Mouse (Mus musculus) 3134 (cell line): ENCODE results near the gene Mtg2.

Experiments
- DNase-seq: peaks from one replicate; pipeline ENCODE4 v3.0.0-alpha.2; 2011; ENCODE audit warnings: low spot score; ENCODE audit not compliant: insufficient read length; ENCODE audit errors: extremely low read depth

Mtg2 gene

DNA sequence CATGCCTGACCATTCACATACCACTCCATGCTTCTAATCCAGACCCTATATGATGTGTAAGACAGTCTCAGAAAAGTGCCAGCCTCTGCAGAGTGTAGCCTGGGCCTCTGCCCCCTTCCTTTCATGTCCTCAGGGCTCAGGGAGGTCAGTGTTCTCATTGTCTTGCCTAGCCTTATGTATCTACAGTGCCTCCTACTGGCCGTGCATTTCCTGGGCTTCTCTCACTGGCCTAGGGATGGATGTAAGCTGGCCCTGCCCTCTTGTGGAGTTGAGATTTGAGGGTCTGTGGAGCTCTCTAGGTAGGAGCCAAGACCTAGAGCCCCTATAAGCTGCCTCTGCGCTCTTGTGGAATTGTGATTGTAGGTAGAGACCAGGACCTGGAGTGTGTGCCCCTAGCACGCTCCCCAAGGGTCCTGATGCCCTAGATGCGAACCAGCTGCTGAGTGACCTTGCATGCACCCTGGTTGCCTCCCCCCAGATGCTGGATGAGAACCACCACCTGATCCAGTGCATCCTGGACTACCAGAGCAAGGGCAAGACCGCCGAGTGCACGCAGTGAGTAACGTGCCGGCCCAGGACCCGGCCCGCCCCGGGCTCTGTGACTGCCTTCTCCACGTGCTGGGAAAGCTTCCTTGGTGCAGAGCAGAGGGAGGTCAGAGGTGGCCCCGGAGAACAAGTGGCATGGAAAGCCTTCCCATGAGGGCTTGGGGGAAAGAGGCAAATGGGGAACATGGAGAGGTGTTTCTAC, 18.2 kb upstream of the Mtg2 start:
- no peak for DNase-seq

DNA sequence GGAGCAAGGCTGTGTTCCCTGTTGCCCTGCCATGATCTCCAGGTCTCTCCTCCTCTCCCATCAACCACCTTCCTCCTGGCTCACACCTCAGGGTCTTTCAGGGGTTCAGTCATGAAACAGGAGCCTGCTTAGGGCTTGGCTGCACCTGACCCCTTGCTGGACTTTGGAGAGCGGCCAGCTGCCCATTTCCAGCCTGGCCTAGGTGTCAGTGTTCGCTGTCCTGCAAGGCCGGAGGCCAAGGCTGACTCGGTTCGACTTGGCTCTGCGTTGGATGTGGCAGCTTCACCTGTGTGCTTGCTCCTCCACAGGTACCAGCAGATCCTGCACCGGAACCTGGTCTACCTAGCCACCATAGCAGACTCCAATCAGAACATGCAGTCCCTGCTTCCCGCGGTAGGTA, 17.4 kb upstream of the Mtg2 start:
- DNase-seq = no peak

DNA sequence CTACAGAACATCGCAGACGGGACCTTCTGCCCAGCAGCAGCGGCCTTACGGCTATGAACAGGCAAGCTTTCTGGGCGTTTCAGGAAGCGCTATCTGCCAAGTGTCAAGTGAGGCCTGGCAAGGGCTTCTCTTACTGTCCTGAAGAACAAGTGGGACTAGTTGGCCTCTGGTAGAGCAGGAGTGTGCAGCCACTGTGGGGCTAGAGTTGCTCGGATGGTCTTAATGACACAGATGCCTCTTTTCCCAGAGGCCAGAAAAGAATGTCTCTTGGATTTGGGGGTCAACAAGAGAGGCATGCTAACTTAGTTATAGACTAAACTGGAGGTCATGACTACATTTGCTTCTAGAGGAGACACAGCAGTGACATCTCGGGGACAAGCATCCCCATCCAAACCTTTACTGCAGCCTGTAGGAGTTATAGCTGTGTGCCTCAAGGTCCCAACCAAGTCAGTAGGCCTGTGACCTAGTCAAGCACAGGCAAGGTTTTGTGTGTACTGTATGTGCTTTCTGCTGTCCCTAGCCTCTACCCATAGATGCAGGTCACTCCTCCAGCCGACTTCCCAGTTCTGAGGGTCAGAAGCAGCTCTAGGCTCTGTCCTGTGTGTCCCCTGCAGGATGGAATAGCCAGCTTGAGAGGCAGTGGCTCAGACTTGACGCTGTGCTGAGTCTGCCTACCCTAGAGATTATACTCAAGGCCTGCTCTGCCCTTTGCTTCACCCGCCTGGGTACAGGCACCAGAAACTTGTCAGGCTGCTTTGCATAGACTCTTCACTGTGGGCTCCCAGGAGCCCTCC, 6.9 kb upstream of the Mtg2 start:
- no peak for DNase-seq

DNA sequence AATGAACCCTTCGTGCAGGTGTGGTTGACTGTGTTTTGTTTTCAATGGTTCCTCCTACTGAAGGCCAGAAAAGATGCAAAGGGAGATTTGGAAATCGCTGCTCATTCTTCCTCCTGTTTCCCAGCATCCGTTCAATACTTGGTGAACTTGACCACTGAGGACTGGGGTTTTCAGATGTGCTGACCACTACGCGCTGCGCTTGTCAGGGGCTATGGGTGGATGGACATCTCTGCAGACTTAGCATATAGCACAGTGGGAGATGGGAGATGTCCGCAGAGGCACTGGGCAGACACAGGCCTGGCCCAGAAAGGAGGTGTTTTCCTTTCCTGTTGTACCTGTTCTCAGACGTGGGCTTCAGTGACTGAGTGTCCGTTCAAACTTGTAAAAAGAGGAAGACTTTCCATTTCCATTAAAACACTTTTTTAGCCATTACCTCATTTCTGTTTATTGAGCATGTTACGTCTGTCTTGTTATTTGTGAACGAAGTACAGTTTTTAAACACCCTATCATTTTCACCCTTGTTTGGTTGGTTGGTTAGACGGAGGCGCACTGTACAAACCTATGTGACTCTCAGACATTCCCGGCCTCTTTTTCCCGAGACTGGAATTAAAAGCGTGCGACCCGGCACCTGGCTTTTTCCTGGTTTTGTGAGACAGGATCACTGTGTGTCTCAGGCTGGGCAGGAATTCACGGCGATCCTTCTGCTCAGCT, 463 bp upstream of the Mtg2 start:
- no peak for DNase-seq

DNA sequence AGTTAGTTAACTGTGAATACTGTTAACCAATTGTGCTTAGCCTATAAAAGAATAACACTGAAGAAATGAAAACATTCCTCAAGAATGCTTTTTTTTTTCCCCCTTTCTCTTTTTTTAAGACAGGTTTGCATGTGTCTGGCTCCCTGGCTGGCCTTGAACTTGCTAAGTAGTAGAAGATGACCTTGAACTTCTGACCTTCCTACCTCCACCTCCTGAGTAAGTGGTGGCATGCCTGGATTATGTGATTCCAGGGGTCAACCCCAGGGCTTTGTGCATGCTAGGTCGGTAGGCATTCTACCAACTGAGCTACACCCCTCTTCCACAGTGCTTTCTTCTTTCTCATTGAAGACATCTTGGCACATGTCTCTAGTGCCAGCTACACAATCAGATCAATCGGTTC, 1.3 kb downstream of the Mtg2 start:
- DNase-seq = no peak

DNA sequence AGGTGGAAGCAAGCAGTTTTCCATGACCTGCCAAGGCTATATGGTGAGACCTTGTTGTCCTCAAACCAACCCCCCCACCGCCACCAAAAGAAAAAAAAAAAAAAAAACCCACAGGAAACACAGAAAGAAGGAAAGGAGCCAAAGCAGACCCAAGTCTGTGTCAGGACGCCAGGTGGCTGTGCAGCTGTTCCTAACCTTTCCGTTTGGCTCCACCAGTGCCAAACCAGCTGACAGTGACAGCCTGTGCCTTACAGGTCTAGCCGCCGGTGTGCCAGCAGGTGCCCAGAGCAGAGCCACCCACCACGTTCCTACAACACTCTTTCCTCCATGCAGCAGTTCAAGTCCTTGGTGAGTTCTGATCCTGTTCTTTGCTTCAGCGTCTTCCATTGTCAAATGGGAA, 2.5 kb downstream of the Mtg2 start:
- no peak for DNase-seq

DNA sequence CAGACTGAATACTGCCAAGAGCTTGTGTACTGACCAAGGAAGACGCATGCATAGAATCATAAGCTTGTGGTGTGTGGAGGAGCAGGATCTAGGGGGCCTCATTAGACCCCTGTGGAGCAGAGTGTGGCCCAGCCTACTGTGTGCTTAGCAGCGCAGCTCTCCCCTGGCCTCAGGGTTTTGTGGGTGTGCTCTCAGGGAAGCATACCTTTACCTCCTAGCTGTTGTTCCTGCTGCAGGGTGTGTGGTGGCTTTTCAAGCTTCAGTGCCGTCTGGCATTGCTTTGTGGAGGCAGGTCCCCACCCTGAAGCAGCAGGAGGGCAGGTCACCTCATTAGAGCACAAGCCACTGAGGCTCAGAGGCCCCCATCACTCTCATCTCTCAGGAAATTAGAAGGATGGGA, 7.2 kb downstream of the Mtg2 start:
- no peak for DNase-seq

DNA sequence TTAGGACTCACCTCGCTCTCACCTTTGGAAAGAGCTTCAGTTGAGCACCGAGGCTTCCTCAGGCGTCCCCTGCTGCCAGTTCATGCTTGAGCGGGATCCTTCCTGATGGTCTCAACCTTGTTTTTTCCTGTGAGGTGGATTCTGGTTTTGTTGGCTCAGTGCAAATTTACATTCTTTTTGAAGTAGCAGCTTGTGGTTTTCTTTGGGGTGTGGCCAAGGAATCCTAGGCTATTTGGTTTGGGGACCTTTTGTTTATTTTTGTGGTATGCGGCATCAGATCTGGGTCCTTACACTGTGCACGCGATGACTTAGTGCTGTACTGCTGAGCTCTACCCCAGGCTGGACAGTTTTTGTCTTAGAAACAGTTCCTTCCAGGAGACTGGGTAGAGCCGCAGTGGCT, 10.3 kb downstream of the Mtg2 start:
- DNase-seq = peak; percentile 62

DNA sequence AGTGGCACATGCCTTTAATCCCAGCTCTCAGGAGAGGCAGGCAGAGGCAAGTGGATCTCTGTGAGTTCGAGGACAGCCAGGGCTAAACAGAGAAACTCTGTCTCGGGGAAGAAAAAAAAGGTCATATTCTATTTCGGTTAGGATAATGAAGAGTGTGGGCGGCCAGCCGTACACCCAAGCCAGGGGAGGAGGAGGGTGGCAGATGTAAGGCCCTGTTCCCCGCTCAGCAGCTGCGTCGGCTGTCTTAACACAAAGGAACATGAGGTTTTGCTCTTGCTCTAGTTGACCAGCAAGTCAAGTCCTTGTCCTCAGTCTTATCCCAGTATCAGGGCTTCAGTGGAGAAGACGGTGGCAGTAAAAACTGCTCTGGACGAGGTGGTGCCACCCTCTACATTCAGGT, 12.7 kb downstream of the Mtg2 start:
- no peak for DNase-seq

DNA sequence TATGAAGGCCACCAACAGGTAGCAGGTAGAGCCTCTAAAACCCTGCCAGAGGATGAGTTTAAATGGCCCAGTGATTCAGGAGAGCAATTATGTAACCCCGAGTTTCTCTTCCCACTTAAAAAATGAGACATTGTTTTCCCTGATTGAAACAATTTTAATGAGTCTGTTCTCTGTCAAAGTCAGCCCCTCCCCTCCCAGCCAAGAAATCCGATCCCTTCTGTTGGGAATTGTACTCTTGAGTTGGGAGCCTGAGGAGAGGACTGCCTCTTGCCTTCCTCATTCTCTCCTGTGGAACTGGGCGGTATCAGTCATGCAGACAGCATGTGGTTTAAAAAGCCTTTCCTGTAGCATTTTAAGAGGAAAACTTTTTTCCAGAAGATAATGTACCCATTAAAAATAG, 14.2 kb downstream of the Mtg2 start:
- DNase-seq = no peak

DNA sequence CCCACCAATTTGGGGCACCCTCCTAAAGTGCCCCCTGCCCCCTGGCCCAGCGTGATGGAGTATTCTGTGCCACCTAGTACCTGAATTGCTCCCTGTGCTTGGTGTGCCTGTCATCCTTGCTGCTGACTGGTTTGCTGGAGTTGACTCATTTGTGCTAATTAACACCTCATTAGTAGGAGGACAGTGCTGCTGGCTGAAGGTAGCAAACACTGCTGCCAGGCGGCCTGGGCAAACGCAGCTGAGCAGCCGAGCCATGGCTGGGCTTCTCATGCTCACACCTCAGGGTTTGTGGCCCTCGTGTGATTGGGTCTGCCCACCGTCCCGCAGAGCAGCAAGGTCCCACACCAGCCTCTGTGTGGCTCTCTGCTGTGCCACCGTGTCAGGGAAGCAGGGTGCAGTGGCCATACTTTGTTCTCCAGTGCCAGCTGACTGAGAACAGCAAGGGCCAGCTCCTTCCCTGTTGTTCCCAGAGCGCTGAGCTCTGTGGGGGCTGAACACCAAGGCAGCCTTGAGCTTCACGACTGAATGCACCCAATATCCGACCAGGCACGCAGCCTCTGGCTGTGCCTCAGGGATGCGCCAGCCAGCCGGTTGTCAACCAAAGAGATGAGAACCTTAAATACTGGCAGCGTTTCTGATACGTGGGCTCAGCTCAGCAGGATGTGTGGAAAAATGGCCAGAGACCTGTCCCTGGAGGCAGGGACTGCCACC, 15.7 kb downstream of the Mtg2 start:
- DNase-seq = no peak

DNA sequence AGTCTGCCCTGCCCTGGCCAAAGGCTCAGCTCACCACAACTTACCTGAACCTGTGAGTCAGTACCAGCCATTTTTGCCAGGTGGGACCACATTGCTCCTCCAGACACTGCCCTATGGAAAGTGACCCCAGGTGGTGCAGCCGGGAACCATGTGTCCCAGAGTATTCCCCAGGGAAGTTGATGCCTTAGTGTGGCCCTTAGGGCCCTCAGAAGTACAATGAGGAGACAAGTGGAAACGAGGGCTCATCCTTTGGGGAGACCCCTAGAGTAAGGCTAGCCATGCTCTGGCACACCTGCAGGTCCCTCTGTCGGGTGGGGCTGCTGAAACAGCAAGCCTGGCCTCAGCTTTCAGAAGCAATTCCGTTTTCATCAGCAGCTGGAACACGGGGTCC, 16.2 kb downstream of the Mtg2 start:
- no peak for DNase-seq

DNA sequence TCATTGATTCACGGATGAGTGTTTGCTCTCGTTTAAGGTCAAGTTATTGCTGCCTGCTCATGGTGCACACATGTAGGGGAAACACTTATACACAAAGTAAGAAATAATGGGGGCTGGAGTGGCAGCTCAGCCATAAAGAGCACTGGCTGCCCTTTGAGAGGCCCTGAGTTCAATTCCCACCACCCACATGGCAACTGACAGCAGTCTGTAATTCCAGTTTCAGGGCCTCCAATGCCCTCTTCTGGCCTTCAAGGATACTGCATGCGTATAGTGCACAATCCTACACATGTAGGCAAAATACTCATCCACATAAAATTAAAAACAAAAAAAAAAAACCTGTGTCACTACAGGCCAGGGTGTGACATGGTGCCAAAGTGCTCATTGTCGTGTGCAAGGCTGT, 17.1 kb downstream of the Mtg2 start:
- DNase-seq = no peak

DNA sequence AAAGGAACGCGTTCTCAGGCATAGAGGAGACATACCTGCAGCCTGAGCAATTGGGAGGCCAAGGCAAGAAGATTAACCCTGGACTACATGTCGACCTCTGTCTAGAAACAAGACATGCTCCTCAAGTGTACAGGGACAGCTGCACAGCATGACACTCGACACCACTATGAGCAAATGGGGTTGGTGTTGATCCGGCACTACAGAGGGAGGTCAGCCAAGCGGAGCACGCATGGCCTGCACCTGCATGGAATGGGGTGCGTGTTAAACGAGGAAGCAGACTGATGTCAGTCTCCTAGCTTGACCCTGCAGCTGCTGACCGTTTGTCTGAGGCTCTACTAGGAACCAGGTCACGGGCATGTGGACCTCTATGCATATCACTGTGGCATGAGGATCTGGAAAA, 19.9 kb downstream of the Mtg2 start:
- DNase-seq = no peak

DNA sequence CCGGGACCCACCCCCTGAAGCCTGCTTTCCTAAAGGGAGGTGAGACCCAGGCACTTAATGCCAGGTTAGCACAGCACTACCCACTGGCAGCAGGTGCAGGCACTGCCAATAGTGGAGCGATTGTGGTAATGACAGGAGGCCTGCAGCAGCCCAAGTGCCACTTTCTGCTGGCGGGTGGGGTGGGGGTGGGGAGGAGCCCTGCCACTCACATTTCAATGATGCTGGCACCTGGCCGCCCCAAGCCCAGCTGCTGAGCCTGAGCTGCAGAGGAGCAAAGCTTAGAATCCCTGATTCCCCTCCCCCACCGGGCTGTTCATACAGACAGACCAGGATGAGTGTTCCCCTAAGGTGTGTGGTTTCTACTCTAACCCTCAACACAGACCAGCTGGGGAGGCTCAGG, 25.3 kb downstream of the Mtg2 start:
- no peak for DNase-seq

DNA sequence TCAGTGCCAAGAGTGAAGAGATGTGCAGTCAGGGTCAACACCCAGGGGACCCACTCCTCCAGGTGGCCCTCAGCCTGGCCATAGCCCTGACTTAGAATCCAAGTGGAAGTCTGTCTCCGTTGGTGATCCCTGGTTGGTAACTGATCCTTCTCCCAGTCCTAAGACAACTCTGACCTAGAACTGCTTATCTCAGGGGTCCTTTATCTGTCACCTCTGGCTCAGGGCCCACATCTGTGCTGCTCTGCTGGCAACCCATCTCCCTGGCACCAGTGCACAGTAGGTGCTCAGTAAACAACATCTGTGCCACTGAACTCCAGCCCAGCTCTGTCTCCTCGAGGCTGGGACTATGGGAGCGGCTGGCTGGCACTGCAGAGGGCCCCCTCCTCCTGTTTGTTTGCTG, 27.2 kb downstream of the Mtg2 start:
- no peak for DNase-seq

DNA sequence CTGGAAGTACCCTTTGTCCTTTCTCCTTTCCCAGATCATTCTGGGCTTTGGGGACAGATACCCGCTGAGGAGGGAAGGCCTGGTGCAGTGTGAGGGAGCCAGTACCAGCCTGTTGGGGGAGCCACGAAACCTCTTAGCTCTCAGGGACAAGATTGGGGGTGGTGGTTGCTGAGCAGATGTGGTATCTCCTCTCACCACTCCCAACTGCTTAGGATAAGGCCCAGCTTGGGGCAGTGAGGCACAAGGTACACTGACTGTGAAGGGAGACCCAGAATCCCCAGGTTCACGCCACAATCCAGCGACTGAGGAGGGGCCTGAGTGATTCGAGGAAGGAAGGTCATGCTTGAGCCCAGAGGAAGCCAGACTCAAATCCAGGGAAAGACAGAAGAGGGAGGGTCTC, 27.8 kb downstream of the Mtg2 start:
- no peak for DNase-seq

DNA sequence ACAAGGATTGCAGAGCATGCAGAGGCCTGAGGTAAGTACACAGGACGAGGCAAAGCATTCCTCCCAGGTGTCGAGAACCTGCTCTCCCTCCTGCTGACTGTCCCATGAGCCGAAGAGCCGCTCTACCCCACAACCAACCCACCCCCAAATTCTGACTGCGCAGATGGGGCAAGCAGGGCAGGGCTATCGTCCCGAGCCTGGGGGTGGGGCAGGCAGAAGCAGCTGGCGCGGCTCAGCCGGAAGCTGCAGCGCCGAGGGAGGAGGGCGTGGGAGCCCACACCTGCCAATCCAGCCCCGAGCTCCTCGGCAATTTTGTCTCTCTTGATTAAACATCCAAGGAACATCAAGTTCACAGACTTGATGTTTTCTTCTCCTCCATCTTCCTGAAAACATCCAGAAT, 29.1 kb downstream of the Mtg2 start:
- no peak for DNase-seq

DNA sequence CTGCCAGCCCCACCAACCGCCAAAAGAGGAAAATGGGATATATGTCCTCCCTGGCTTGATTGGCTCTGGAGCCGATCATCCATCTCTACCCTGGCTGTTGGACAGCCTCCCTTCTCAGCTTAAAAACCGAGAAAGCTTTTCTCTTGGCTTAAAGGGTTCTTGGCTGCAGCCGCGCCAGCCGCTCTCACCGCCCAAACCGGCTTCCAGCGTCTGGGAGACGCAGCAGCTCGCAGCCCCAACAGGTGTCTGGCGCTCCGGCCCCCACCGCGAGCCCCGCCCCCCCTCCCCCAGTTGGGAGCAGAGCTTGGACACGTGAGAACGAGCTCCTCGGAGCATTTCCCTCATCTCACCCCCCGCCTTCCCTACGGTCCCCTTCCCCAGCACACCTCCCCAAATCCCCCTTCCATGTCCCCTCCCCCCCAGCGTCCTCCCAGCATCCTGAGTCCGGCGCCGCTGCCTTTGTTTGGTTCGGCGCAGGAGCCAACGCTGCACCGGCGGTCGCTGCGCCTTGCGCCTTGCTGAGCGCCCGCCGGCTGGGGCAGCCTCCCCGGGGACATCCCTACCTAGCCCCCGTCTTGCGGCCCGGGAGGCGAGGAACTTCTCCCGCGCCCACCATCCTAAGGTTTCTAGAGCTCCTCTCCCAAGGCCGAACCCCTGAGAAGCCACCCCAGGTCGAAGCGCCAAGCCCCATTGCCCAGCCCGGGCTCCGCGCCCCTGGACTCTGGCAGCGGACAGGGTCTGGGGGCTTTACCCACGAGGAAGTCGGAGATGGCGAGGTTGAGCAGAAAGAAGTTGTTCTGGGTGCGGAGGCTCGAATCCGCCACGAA, 33.0 kb downstream of the Mtg2 start:
- no peak for DNase-seq

DNA sequence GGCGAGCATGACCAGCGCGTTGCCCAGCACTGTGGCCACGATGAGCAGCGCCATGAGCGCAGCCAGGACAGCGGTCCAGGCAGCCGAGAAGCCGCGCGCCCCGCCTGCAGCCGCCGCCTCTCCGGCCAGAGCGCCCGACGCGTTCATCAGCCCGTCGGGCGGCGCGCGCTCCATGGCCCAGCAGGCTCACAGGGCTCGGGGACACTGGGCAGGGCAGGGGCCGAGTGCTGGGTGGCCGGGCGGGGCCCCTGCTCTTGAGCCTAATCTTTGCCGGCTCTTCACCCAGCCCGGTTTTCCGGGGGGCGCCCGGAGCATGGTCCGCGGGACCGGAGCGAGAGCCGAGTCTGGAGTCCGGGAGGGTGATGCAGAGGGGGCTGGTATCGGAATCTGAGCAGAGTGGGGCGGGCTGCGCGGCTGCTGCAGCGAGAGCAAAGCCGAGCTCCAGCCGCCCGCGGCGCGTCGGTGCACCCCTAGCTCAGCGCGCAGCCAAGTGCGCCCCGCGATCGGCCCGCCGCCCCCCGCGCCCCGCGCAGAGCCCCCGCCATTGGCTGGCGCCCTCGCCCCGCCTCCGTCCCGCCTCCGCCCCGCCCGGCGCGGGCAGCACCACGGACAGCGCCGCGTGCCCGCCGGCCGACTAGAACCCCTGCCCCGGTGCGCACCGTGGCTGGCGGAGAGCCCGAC, 33.7 kb downstream of the Mtg2 start, which contains the start of gene Hrh3:
Hrh3 (minus strand) TSS at position 511 of the 681 bp plus-strand sequence.
- no peak for DNase-seq
